Mouse (Mus musculus) heart, postnatal 0 days (tissue): ENCODE results near the gene Krr1. TPM values are rescaled to one million over a fixed set of nuclear protein-coding genes. Genes with fewer than 3 reads are reported as not detected.

Experiments used
- ATAC-seq: fragments of 200-750 bp; cut with Nextera tagmentation; 2 replicates; pipeline ENCODE4 v1.8.0; 2017; ENCODE audit warnings: low read depth, moderate number of reproducible peaks, moderate library complexity; ENCODE audit not compliant: insufficient read depth
- DNase-seq: peaks from one replicate; pipeline ENCODE4 v3.0.0-alpha.2; 2016; ENCODE audit warnings: low spot score
- H3K27ac ChIP-seq: fragments of 300-500 bp; sonication (generic); 2 replicates; pipeline ENCODE4 v1.5.1; 2014; ENCODE audit warnings: low read depth, mild to moderate bottlenecking
- H3K27me3 ChIP-seq: fragments of 300-500 bp; sonication (generic); 2 replicates; pipeline ENCODE4 v1.6.1; 2014; ENCODE audit warnings: low read length, mixed read lengths; ENCODE audit not compliant: control insufficient read depth, insufficient read depth
- H3K36me3 ChIP-seq: fragments of 300-500 bp; sonication (generic); replicated peaks from 2 replicates; pipeline ENCODE4 v1.6.1; 2014; ENCODE audit warnings: low read length, mixed read lengths; ENCODE audit not compliant: control insufficient read depth, insufficient read depth
- H3K4me1 ChIP-seq: fragments of 300-500 bp; sonication (generic); 2 replicates; pipeline ENCODE4 v1.6.1; 2014; ENCODE audit warnings: antibody characterized with exemption; ENCODE audit not compliant: control insufficient read depth, insufficient read depth
- H3K4me2 ChIP-seq: fragments of 300-500 bp; sonication (generic); 2 replicates; pipeline ENCODE4 v1.6.1; 2014; ENCODE audit warnings: low read depth, mild to moderate bottlenecking, low read length, moderate library complexity
- H3K4me3 ChIP-seq: fragments of 300-500 bp; sonication (generic); 2 replicates; pipeline ENCODE4 v1.5.1; 2014; ENCODE audit warnings: low read depth, low read length
- H3K9ac ChIP-seq: fragments of 300-500 bp; sonication (generic); replicated peaks from 2 replicates; pipeline ENCODE4 v1.6.1; 2014; ENCODE audit warnings: low read depth, low read length, mixed read lengths
- H3K9me3 ChIP-seq: fragments of 300-500 bp; sonication (generic); replicated peaks from 2 replicates; pipeline ENCODE4 v1.6.1; 2016; ENCODE audit warnings: low read length; ENCODE audit not compliant: control insufficient read depth
- CTCF ChIP-seq: IDR thresholded peaks from 2 replicates; pipeline ENCODE4 v1.5.1; 2016; ENCODE audit warnings: antibody characterized with exemption, control low read depth, low read depth
- EP300 ChIP-seq: IDR thresholded peaks from 2 replicates; pipeline ENCODE4 v1.6.1; 2016; ENCODE audit warnings: antibody characterized with exemption, low read depth
- WGBS: fragments of 180-500 bp; shearing (Covaris S2); extraction: QIAGEN DNeasy Blood & Tissue Kit; methylation state at CpG from one replicate; pipeline ENCODE4 v1.1.7; 2014; 5-methylcytosine and 5-hydroxymethylcytosine counted together
- polyA plus RNA-seq: library from polyadenylated mRNA; unstranded; fragments of >200 nt; fragmentation: Nextera tagmentation; extraction: Ambion mirVana; gene quantifications from 2 replicates; pipeline ENCODE4 v1.2.1, GENCODE M21; 2015
- total RNA-seq: library from RNA; depleted of rRNA; stranded (reverse); fragments of >200 nt; gene quantifications from 2 replicates; pipeline ENCODE4 v1.2.3, GENCODE M21; 2014; ENCODE audit warnings: low replicate concordance

The Krr1 gene
- total and polyA plus RNA-seq, 2 experiments from 2014 or later = 15.9 to 16.0 TPM

DNA sequence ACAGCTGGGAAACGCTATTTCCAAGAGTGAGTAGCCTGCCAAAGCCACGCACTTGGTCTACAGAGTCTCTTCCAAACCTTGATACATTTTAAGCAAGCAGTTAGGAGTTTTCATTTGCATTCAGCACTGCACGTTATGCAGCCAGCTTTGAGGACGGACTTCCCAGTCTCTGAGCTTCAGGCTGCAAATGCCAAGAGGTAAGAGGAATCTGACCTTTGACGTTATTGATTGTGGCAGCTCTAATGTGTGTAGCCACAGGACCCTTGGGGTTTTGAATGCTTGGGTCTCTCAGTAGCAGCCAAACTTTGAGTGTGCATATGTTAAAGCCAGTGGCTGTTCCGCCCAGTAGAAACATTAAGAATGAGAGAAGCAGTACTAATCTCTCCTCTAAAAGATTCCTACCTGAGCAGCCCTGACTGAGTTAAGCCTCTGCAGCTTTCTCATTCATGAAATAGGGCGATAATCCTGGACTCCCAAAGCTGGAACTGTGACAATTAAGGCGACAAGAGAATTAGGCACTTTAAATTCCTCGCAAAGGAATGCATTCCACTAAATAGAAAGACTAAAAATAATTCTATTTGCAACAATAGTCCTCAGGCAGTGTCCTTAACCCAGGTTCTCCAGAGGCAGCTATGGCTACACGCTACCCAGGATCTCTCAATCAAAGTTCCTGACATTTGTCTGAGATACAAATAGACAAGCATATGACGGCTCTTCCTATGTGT is 39.7 kb upstream of the Krr1 start:
- H3K4me1 ChIP-seq = peaks cover 29% of the 10 kb centered on the region
- no peaks in the 10 kb centered on the region for H3K27me3 ChIP-seq
- DNase-seq = peak; percentile 54
- TF ChIP-seq EP300 (0 out of 2 replicates have a peak, but pooled peaks have one; percentile 23), CTCF (no peak)
- H3K4me2 ChIP-seq = peak overlapping the region; percentile 39
- WGBS = 26% methylated on average over 11 of the region's 11 CpGs
- H3K36me3 ChIP-seq = no peaks in the 10 kb centered on the region
- H3K4me3 ChIP-seq = no peak overlapping the region
- H3K9me3 ChIP-seq = no peaks in the 10 kb centered on the region
- H3K27ac ChIP-seq = peak overlapping the region; percentile 61
- peak; percentile 29; the same call in 1 of the 2 replicates for ATAC-seq
- no peak overlapping the region for H3K9ac ChIP-seq

DNA sequence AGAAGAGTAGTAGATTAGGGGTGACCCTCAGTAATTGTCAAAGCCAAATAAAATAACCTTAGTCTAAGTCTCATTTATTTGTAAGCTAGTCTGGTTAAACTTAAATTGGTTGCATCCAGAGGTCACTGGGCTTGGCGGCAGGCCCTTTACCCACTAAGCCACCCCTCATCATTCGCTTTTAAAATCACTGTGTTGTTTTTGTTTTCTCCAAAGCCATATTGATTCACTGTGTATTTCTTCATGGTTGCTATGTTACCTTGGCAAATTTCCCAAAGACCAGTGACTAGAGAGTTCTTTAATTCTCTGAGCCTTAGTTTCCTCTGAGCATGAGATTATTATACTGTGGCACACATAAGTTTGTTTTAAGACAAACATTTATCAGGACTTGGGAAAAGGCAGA is 37.3 kb upstream of the Krr1 start:
- WGBS = 70% methylated on average over 2 of the region's 2 CpGs
- Histone ChIP-seq H3K4me3 (no peak overlapping the region), H3K9me3 (no peaks in the 10 kb centered on the region), H3K9ac (no peak overlapping the region), H3K4me2 (no peak overlapping the region), H3K27ac (no peak overlapping the region), H3K27me3 (no peaks in the 10 kb centered on the region), H3K4me1 (peaks cover 30% of the 10 kb centered on the region), H3K36me3 (no peaks in the 10 kb centered on the region)
- no peak for TF ChIP-seq CTCF
- no peak for TF ChIP-seq EP300
- DNase-seq (no peak), ATAC-seq (no peak)

- Histone ChIP-seq H3K9me3 (no peaks in the 10 kb centered on the region), H3K4me2 (peak overlapping the region; percentile 34; the same call in 1 of the 2 replicates), H3K4me1 (peaks cover 30% of the 10 kb centered on the region), H3K9ac (no peak overlapping the region), H3K27me3 (no peaks in the 10 kb centered on the region), H3K4me3 (no peak overlapping the region), H3K27ac (peak overlapping the region; percentile 71), H3K36me3 (no peaks in the 10 kb centered on the region)
- ATAC-seq (no peak), DNase-seq (no peak)
- TF ChIP-seq EP300 (no peak), CTCF (no peak)
- WGBS = 41% methylated on average over 4 of the region's 4 CpGs
These were observed 36.4 kb upstream of the Krr1 start for GRCm38 (mm10) chr10:111936021-111936420.

DNA sequence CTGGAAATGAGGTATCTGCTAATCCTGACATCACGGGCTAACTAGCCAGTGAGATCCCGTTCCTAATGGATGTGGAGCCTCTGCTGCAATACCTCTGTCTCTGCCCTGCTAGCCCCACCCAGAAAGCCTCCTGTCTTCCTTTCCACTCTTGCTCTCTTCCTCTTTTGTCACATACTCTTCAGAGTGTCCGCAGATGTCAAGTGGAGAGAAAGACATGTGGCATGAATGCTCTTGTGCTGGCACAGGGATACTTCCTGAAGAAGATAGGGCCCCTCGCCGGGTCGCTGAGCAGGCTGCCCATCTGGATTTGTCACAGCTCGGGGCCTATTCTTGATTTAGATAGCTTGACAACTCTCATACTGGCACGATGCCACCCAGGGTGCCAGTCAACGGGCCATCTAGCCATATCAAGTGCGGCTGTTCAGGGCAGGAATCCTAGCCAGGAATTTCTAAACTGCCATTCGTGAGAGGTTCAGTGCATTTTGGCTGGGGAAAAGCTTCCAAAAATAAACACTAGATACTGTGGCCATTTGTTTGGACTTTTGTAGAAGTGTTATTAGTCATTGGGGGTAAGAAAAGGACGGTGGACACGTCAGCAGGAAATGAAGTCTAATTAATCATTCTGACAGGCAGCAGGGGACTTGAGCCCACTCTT is 35.8 kb upstream of the Krr1 start:
- Histone ChIP-seq H3K27me3 (no peaks in the 10 kb centered on the region), H3K36me3 (no peaks in the 10 kb centered on the region), H3K27ac (peak overlapping the region; percentile 71), H3K9ac (no peak overlapping the region), H3K4me2 (peak overlapping the region; percentile 34), H3K4me3 (no peak overlapping the region), H3K9me3 (no peaks in the 10 kb centered on the region), H3K4me1 (peaks cover 30% of the 10 kb centered on the region)
- TF ChIP-seq CTCF (no peak), EP300 (peak; percentile 89)
- WGBS = 6% methylated on average over 13 of the region's 13 CpGs
- DNase-seq (peak; percentile 85), ATAC-seq (peak; percentile 90)

- no peaks in the 10 kb centered on the region for H3K27me3 ChIP-seq
- peak overlapping the region; percentile 34 for H3K4me2 ChIP-seq
- H3K4me1 ChIP-seq = peaks cover 30% of the 10 kb centered on the region
- ATAC-seq (no peak), DNase-seq (no peak)
- H3K36me3 ChIP-seq = no peaks in the 10 kb centered on the region
- TF ChIP-seq CTCF = no peak
- TF ChIP-seq EP300 = no peak
- peak overlapping the region; percentile 71 for H3K27ac ChIP-seq
- H3K4me3 ChIP-seq = no peak overlapping the region
- H3K9ac ChIP-seq = no peak overlapping the region
- H3K9me3 ChIP-seq = no peaks in the 10 kb centered on the region
- WGBS = 18% methylated on average over 5 of the region's 5 CpGs
These were observed 35.3 kb upstream of the Krr1 start for GRCm38 (mm10) chr10:111937146-111937534.
